Mouse (Mus musculus): ENCODE measurements around the gene Kcnj5. TPM values are rescaled to one million over a fixed set of nuclear protein-coding genes. Genes with fewer than 3 reads are reported as not detected.

Gene Kcnj5
- polyA plus RNA-seq, 1 experiment = 1.4 TPM

DNA sequence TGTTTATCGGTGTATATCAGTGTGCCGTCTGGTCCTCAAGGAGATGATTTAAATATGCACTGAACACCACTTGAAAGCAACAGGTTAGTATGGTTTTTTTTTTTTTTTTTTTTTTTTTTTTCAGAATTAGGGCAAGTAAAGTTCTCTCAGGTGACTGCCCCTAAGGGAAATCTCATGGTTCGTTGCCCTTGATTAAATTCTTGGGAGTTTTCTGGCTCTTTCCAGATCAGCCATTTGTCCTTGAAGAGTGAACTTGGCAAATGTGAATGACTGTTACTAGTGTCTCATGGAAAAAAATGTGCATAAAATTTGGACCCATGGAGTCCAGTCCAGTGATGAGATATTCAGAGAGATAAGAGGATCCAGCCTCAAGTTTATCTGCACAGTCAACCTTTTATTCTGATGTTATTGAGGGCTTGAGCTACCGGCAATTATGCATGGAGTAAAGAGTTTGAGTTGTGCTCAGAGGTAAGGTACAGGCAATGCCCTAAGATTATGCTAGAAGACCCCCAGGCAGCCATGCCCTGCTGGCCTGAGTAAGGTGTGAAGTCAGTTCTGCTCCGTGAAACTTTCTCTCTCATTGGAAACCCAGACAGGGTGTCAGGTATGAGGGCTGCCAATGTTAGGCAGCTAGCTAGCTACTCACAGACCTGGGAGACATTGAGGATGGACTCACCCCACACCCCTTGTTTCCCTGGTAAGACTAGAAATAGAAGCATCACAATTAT, 32.9 kb upstream of the Kcnj5 start:
- H3K4me1 ChIP-seq (replicated peaks; ENCODE audit: control insufficient read depth, insufficient read depth, low read length) = no peaks in the 10 kb centered on the region
- no peak overlapping the region for H3K4me3 ChIP-seq (ENCODE audit: control insufficient read depth, insufficient read depth, low read length)
- WGBS = 95% methylated on average over 5 of the region's 5 CpGs
- no peak for DNase-seq
- H3K36me3 ChIP-seq (ENCODE audit: control insufficient read depth, insufficient read depth, low read length) = no peaks in the 10 kb centered on the region
- TF ChIP-seq POLR2A (IDR thresholded peaks at IDR 0.05; ENCODE audit: control insufficient read depth, extremely low read depth, insufficient read depth, low read length, poor library complexity) (no peak), CTCF (IDR thresholded peaks at IDR 0.05; ENCODE audit: borderline replicate concordance, control insufficient read depth, extremely low read depth, insufficient read depth, low read length, poor library complexity) (no peak)
- H3K27ac ChIP-seq (ENCODE audit: control insufficient read depth, insufficient read depth, low read length) = no peak overlapping the region
- no peaks in the 10 kb centered on the region for H3K27me3 ChIP-seq (ENCODE audit: control insufficient read depth, insufficient read depth, low read length)

DNA sequence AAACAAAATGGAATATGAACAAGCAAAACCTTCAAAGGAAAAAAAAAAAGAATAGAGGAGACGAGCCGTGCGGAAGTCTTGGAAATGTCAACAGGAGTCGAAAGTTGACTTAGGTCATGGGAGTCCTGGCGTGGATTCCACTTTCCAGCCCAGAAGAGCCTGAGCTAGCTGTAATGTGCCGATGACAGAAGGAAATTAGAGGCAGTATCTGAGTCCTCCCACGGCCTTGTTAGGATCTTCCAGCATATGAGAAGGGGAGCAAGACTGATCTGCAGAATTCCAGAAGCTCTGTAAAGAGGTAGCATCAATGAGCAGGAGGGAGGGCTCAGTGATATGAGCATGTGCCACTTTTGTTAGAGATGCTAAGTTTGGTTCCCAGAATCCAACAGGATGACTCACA, 31.9 kb upstream of the Kcnj5 start:
- no peak overlapping the region for H3K27ac ChIP-seq (ENCODE audit: control insufficient read depth, insufficient read depth, low read length)
- H3K4me1 ChIP-seq (replicated peaks; ENCODE audit: control insufficient read depth, insufficient read depth, low read length) = no peaks in the 10 kb centered on the region
- H3K4me3 ChIP-seq (ENCODE audit: control insufficient read depth, insufficient read depth, low read length) = no peak overlapping the region
- H3K36me3 ChIP-seq (ENCODE audit: control insufficient read depth, insufficient read depth, low read length) = no peaks in the 10 kb centered on the region
- DNase-seq = no peak
- TF ChIP-seq POLR2A (IDR thresholded peaks at IDR 0.05; ENCODE audit: control insufficient read depth, extremely low read depth, insufficient read depth, low read length, poor library complexity) (no peak), CTCF (IDR thresholded peaks at IDR 0.05; ENCODE audit: borderline replicate concordance, control insufficient read depth, extremely low read depth, insufficient read depth, low read length, poor library complexity) (no peak)
- no peaks in the 10 kb centered on the region for H3K27me3 ChIP-seq (ENCODE audit: control insufficient read depth, insufficient read depth, low read length)
- WGBS = 97% methylated on average over 7 of the region's 7 CpGs

GRCm38 (mm10) chr9:32373656-32374055, 29.5 kb upstream of the Kcnj5 start:
- Histone ChIP-seq H3K4me3 (ENCODE audit: control insufficient read depth, insufficient read depth, low read length) (no peak overlapping the region), H3K27me3 (ENCODE audit: control insufficient read depth, insufficient read depth, low read length) (no peaks in the 10 kb centered on the region), H3K4me1 (replicated peaks; ENCODE audit: control insufficient read depth, insufficient read depth, low read length) (0 out of 2 replicates have a peak, but pooled peaks cover 2% of the 10 kb centered on the region), H3K27ac (ENCODE audit: control insufficient read depth, insufficient read depth, low read length) (no peak overlapping the region), H3K36me3 (ENCODE audit: control insufficient read depth, insufficient read depth, low read length) (no peaks in the 10 kb centered on the region)
- TF ChIP-seq POLR2A (IDR thresholded peaks at IDR 0.05; ENCODE audit: control insufficient read depth, extremely low read depth, insufficient read depth, low read length, poor library complexity) = no peak
- TF ChIP-seq CTCF (IDR thresholded peaks at IDR 0.05; ENCODE audit: borderline replicate concordance, control insufficient read depth, extremely low read depth, insufficient read depth, low read length, poor library complexity) = no peak
- WGBS = 95% methylated on average over 6 of the region's 6 CpGs
- DNase-seq = no peak

DNA sequence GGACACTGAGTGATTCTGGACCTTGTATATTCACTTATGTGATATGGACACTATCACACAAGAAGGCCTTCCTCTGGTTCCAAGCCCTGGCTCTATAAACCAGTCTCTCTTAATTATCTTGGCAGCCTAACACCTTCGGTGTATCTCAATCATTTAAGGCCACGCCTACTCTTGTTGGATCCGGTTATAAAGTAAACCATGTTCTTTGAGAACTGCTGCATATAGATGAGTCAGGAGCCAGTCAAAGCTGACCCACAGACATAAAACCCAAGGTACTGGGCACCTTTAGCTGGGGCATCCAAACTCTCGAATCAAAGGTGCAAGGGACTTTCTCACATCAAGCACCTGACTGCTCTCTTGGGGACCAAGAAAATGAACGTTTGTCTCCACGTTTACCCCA, 28.1 kb upstream of the Kcnj5 start, which contains the start of gene Kcnj1:
Kcnj1 (plus strand) TSS at position 292 of the 400 bp plus-strand sequence.
- no peak for TF ChIP-seq POLR2A (IDR thresholded peaks at IDR 0.05; ENCODE audit: control insufficient read depth, extremely low read depth, insufficient read depth, low read length, poor library complexity)
- TF ChIP-seq CTCF (IDR thresholded peaks at IDR 0.05; ENCODE audit: borderline replicate concordance, control insufficient read depth, extremely low read depth, insufficient read depth, low read length, poor library complexity) = no peak
- H3K27ac ChIP-seq (ENCODE audit: control insufficient read depth, insufficient read depth, low read length) = no peak within 1 kb of the TSS
- 95% methylated on average over 6 of the region's 6 CpGs for WGBS
- H3K4me1 ChIP-seq (replicated peaks; ENCODE audit: control insufficient read depth, insufficient read depth, low read length) = 0 out of 2 replicates have a peak, but pooled peaks cover 2% of the 10 kb centered on the region
- H3K27me3 ChIP-seq (ENCODE audit: control insufficient read depth, insufficient read depth, low read length) = no peaks in the 10 kb centered on the region
- no peak within 1 kb of the TSS for H3K4me3 ChIP-seq (ENCODE audit: control insufficient read depth, insufficient read depth, low read length)
- DNase-seq = no peak
- no peaks in the 10 kb centered on the region for H3K36me3 ChIP-seq (ENCODE audit: control insufficient read depth, insufficient read depth, low read length)

GRCm38 (mm10) chr9:32369388-32369787, 25.2 kb upstream of the Kcnj5 start:
- Histone ChIP-seq H3K4me3 (ENCODE audit: control insufficient read depth, insufficient read depth, low read length) (no peak overlapping the region), H3K36me3 (ENCODE audit: control insufficient read depth, insufficient read depth, low read length) (no peaks in the 10 kb centered on the region), H3K4me1 (replicated peaks; ENCODE audit: control insufficient read depth, insufficient read depth, low read length) (0 out of 2 replicates have a peak, but pooled peaks cover 2% of the 10 kb centered on the region), H3K27me3 (ENCODE audit: control insufficient read depth, insufficient read depth, low read length) (no peaks in the 10 kb centered on the region), H3K27ac (ENCODE audit: control insufficient read depth, insufficient read depth, low read length) (no peak overlapping the region)
- 79% methylated on average over 6 of the region's 6 CpGs for WGBS
- DNase-seq = no peak
- TF ChIP-seq POLR2A (IDR thresholded peaks at IDR 0.05; ENCODE audit: control insufficient read depth, extremely low read depth, insufficient read depth, low read length, poor library complexity) (no peak), CTCF (IDR thresholded peaks at IDR 0.05; ENCODE audit: borderline replicate concordance, control insufficient read depth, extremely low read depth, insufficient read depth, low read length, poor library complexity) (no peak)

DNA sequence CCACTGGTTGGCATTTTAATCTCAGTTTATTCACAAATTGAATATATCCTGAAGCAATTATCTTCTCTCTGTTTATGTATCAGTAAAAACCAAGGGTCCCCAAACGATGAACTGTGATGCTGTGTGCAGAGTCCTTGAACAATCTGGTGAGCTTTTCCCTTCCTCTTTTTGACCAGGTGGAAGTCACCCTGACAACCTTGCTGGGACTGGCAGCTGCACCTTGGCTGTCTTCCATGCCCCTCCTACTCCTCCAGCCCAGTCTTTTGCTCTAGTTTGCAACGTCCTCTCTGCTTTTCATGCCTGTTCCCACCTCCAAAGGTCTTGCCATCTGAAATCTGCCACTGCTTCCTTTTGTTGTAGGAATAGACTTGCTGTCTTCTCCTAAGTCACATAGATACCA, 24.7 kb upstream of the Kcnj5 start:
- Histone ChIP-seq H3K27me3 (ENCODE audit: control insufficient read depth, insufficient read depth, low read length) (no peaks in the 10 kb centered on the region), H3K36me3 (ENCODE audit: control insufficient read depth, insufficient read depth, low read length) (no peaks in the 10 kb centered on the region), H3K4me1 (replicated peaks; ENCODE audit: control insufficient read depth, insufficient read depth, low read length) (0 out of 2 replicates have a peak, but pooled peaks cover 2% of the 10 kb centered on the region), H3K27ac (ENCODE audit: control insufficient read depth, insufficient read depth, low read length) (no peak overlapping the region), H3K4me3 (ENCODE audit: control insufficient read depth, insufficient read depth, low read length) (no peak overlapping the region)
- TF ChIP-seq POLR2A (IDR thresholded peaks at IDR 0.05; ENCODE audit: control insufficient read depth, extremely low read depth, insufficient read depth, low read length, poor library complexity) (no peak), CTCF (IDR thresholded peaks at IDR 0.05; ENCODE audit: borderline replicate concordance, control insufficient read depth, extremely low read depth, insufficient read depth, low read length, poor library complexity) (no peak)
- no peak for DNase-seq
- 2% methylated on average over 2 of the region's 2 CpGs for WGBS

All from thymus, adult 2 months (tissue).